Mouse (Mus musculus) CH12.LX (cell line): Measurements from ENCODE around the gene Zfp518b. TPM values are rescaled to one million over a fixed set of nuclear protein-coding genes. Genes with fewer than 3 reads are reported as not detected.

ENCODE experiments used
- DNase-seq: peaks from one replicate; pipeline ENCODE4 v3.0.0-alpha.2; 2013; ENCODE audit errors: extremely low read depth
- H3K27ac ChIP-seq: 2 replicates; pipeline ENCODE4 v1.5.1; 2012; ENCODE audit warnings: low read depth, mild to moderate bottlenecking, control low read depth, moderate library complexity; ENCODE audit not compliant: insufficient read depth
- H3K27me3 ChIP-seq: replicated peaks from 2 replicates; pipeline ENCODE3; 2012; ENCODE audit warnings: inconsistent platforms
- H3K36me3 ChIP-seq, 2 experiments: replicated peaks in 1 of 2; 2 replicates each; pipeline versions ENCODE3 to v1.6.1; 2012; ENCODE audit warnings: inconsistent platforms in 1 of 2, low read length in 1 of 2, mild to moderate bottlenecking in 1 of 2, mixed read lengths in 1 of 2, moderate library complexity in 1 of 2; ENCODE audit not compliant: control insufficient read depth in 1 of 2, insufficient read depth in 1 of 2
- H3K4me1 ChIP-seq, 2 experiments: 2 replicates each; pipeline ENCODE4 v1.6.1; 2012; ENCODE audit warnings: inconsistent platforms in 1 of 2, moderate library complexity in 1 of 2; ENCODE audit not compliant: insufficient read depth in 2 of 2, control insufficient read depth in 1 of 2
- H3K4me2 ChIP-seq: 2 replicates; pipeline ENCODE4 v1.6.1; 2012; ENCODE audit warnings: low read depth, mild to moderate bottlenecking, control low read depth; ENCODE audit not compliant: poor library complexity, insufficient read depth, severe bottlenecking
- H3K4me3 ChIP-seq, 3 experiments: fragments of 150-350 bp in 1 of 3; sonication (generic) in 1 of 3; replicated peaks in 1 of 3; 2 replicates each; pipeline versions ENCODE3 to v1.5.1; 2011 to 2012; ENCODE audit warnings: low read depth in 2 of 3, low read length in 2 of 3, mild to moderate bottlenecking in 2 of 3, moderate library complexity in 2 of 3, control low read depth in 1 of 3, improper control_type of control experiment in 1 of 3, inconsistent platforms in 1 of 3, mixed read lengths in 1 of 3; ENCODE audit not compliant: poor library complexity in 1 of 3
- H3K79me2 ChIP-seq: replicated peaks from 2 replicates; pipeline ENCODE4 v1.6.1; 2012; ENCODE audit warnings: mild to moderate bottlenecking, moderate library complexity; ENCODE audit not compliant: control insufficient read depth, poor library complexity, insufficient read depth, severe bottlenecking; ENCODE audit errors: extremely low read depth
- H3K9ac ChIP-seq: 2 replicates; pipeline ENCODE4 v1.6.1; 2012; ENCODE audit warnings: low read depth, mild to moderate bottlenecking, control low read depth, moderate library complexity; ENCODE audit not compliant: insufficient read depth
- H3K9me3 ChIP-seq: replicated peaks from 2 replicates; pipeline ENCODE3; 2012; ENCODE audit warnings: low read length, inconsistent platforms, mixed read lengths
- CHD1 ChIP-seq: IDR thresholded peaks from 2 replicates; pipeline ENCODE4 v1.6.1; 2012; ENCODE audit warnings: low read depth, low read length, improper control_type of control experiment, inconsistent platforms
- CHD2 ChIP-seq: IDR thresholded peaks from 2 replicates; pipeline ENCODE4 v1.6.1; 2011; ENCODE audit warnings: low read length, improper control_type of control experiment
- CTCF ChIP-seq, 2 experiments: IDR thresholded peaks in 1 of 2; conservative IDR thresholded peaks in 1 of 2; 2 replicates each; pipeline ENCODE4 v1.5.1; 2011 to 2012; ENCODE audit warnings: low read depth in 2 of 2, low read length in 2 of 2, improper control_type of control experiment in 1 of 2, inconsistent platforms in 1 of 2, mild to moderate bottlenecking in 1 of 2, moderate library complexity in 1 of 2
- EP300 ChIP-seq: IDR thresholded peaks from 2 replicates; pipeline ENCODE4 v1.6.1; 2011; ENCODE audit warnings: low read length, improper control_type of control experiment
- HCFC1 ChIP-seq: IDR thresholded peaks from 2 replicates; pipeline ENCODE4 v1.6.1; 2012; ENCODE audit warnings: low read depth, mild to moderate bottlenecking, inconsistent platforms, low read length, improper control_type of control experiment
- IRF4 ChIP-seq: IDR thresholded peaks from 2 replicates; pipeline ENCODE4 v1.6.1; 2014; ENCODE audit warnings: low read depth, mild to moderate bottlenecking, inconsistent platforms, low read length, improper control_type of control experiment
- JUN ChIP-seq: IDR thresholded peaks from 2 replicates; pipeline ENCODE4 v1.6.1; 2011; ENCODE audit warnings: low read depth, mild to moderate bottlenecking, low read length, improper control_type of control experiment, moderate library complexity; ENCODE audit not compliant: insufficient read depth
- JUND ChIP-seq: conservative IDR thresholded peaks from 2 replicates; pipeline ENCODE4 v1.6.1; 2011; ENCODE audit warnings: low read depth, low read length, improper control_type of control experiment
- KAT2A ChIP-seq: IDR thresholded peaks from 2 replicates; pipeline ENCODE4 v1.6.1; 2012; ENCODE audit warnings: low read length, improper control_type of control experiment, inconsistent platforms; ENCODE audit not compliant: insufficient replicate concordance
- MAX ChIP-seq: IDR thresholded peaks from 2 replicates; pipeline ENCODE4 v1.6.1; 2011; ENCODE audit warnings: low read length, improper control_type of control experiment
- MEF2A ChIP-seq: IDR thresholded peaks from 2 replicates; pipeline ENCODE4 v1.6.1; 2014; ENCODE audit warnings: low read depth, mild to moderate bottlenecking, inconsistent platforms, low read length, improper control_type of control experiment, borderline replicate concordance
- MXI1 ChIP-seq: IDR thresholded peaks from 2 replicates; pipeline ENCODE4 v1.6.1; 2011; ENCODE audit warnings: mild to moderate bottlenecking, low read depth, low read length, improper control_type of control experiment
- NRF1 ChIP-seq: IDR thresholded peaks from 2 replicates; pipeline ENCODE4 v1.6.1; 2014; ENCODE audit warnings: low read depth, mild to moderate bottlenecking, inconsistent platforms, low read length, improper control_type of control experiment, moderate library complexity
- POLR2A ChIP-seq: IDR thresholded peaks from 2 replicates; pipeline ENCODE4 v1.6.1; 2011; ENCODE audit warnings: low read depth, mild to moderate bottlenecking, improper control_type of control experiment, low read length
- POLR2AphosphoS2 ChIP-seq: IDR thresholded peaks from 2 replicates; pipeline ENCODE4 v1.6.1; 2011; ENCODE audit warnings: low read depth, low read length, improper control_type of control experiment
- TCF12 ChIP-seq: IDR thresholded peaks from 2 replicates; pipeline ENCODE4 v1.6.1; 2014; ENCODE audit warnings: low read depth, mild to moderate bottlenecking, inconsistent platforms, low read length, improper control_type of control experiment
- USF1 ChIP-seq: IDR thresholded peaks from 2 replicates; pipeline ENCODE4 v1.6.1; 2014; ENCODE audit warnings: low read depth, mild to moderate bottlenecking, inconsistent platforms, low read length, improper control_type of control experiment
- USF2 ChIP-seq: conservative IDR thresholded peaks from 2 replicates; pipeline ENCODE4 v1.6.1; 2011; ENCODE audit warnings: low read depth, low read length, improper control_type of control experiment
- ZC3H11A ChIP-seq: IDR thresholded peaks from 2 replicates; pipeline ENCODE4 v1.6.1; 2012; ENCODE audit warnings: low read depth, mild to moderate bottlenecking, inconsistent platforms, low read length, improper control_type of control experiment
- ZMIZ1 ChIP-seq: IDR thresholded peaks from 2 replicates; pipeline ENCODE4 v1.6.1; 2012; ENCODE audit warnings: low read depth, mild to moderate bottlenecking, inconsistent platforms, low read length, improper control_type of control experiment
- dilution Hi-C: fragments of 300-500 bp; cut with MboI; formaldehyde crosslinking; loops from 2 replicates; pipeline ENCODE4 v1.14.3; 2020; ENCODE audit warnings: low sequenced_read_pairs; ENCODE audit not compliant: extremely low pct_unique_long_range_greater_than_20kb, extremely low pct_ligation_motif_present
- in situ Hi-C: fragments of 300-500 bp; cut with MboI; formaldehyde crosslinking; loops from 3 replicates; pipeline ENCODE4 v1.14.3; 2019; ENCODE audit warnings: low sequenced_read_pairs, low pct_ligation_motif_present, low pct_unique_long_range_greater_than_20kb, mixed read lengths
- polyA plus RNA-seq: library from polyadenylated mRNA; unstranded; fragments of >175 nt; gene quantifications from 2 replicates; pipeline ENCODE4 v1.2.1, GENCODE M21; 2012; ENCODE audit warnings: low read depth; ENCODE audit not compliant: insufficient read length
- total RNA-seq, 2 experiments: library from RNA; depleted of rRNA; stranded (reverse); fragments of 300-350 nt in 1 of 2; fragments of >200 nt in 1 of 2; gene quantifications; 2 replicates each; pipeline ENCODE4 v1.2.3; 2012 to 2014

Zfp518b gene
- total and polyA plus RNA-seq, 3 experiments, result not detected

DNA sequence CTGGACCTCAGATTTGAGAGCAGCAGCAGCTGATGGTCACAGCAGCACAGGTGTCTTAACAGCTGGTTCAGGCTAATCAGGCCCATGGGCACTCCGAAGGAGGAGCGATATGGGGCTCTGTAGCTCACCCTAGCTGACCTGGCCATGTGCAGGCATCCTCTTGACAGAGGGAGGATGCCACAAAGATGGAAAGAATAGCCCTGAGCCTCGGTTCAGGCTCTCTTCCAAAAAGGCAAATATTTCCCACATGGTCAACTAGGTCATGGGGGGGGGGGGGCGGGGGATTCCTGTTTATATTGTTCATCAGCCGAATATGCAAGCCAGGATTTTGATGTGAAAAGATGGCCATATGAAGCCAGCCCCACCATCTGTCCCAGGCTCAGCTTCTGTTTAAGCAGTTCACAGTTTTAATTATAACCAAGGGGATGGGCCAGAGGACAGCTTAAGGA, 48.3 kb downstream of the Zfp518b start:
- no peak overlapping the region for H3K27ac ChIP-seq
- H3K36me3 ChIP-seq, result no peaks in the 10 kb centered on the region
- peaks cover 0 to 5% of the 10 kb centered on the region in 2 experiments; a peak in 2 of 4 replicates for H3K4me1 ChIP-seq
- no peaks in the 10 kb centered on the region for H3K27me3 ChIP-seq
- no peaks in the 10 kb centered on the region for H3K79me2 ChIP-seq
- dilution Hi-C loops (no loop called here), in situ Hi-C loops (no loop called here)
- no peaks in the 10 kb centered on the region for H3K9me3 ChIP-seq
- TF ChIP-seq MAX, result no peak
- no peak for DNase-seq
- no peak overlapping the region for H3K4me3 ChIP-seq
- no peak overlapping the region for H3K4me2 ChIP-seq
- H3K9ac ChIP-seq, result no peak overlapping the region

DNA sequence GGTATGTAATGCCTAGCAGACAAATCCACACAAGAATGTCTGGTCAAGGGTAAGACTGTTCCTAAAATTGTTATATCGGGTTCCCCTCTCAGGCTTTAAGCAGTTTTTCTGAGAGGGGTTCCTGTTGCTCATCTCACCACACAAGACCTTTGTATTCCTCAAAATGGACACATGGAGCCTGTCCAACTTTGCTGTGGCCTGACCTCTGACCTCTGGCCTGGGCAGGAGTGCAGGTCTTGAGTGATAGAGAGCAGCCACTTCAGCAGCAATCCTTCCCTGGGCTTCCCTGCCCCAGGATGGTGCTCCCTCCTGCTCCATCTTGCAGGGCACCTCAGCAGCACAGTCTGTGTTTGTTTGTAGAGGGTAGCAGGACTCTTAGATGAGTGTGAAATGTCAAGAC, 48.9 kb downstream of the Zfp518b start:
- dilution Hi-C loops (no loop called here), in situ Hi-C loops (no loop called here)
- TF ChIP-seq HCFC1, result no peak
- no peak for TF ChIP-seq ZMIZ1
- TF ChIP-seq POLR2AphosphoS2, result no peak
- TF ChIP-seq CHD1, result no peak
- TF ChIP-seq POLR2A, result no peak
- TF ChIP-seq NRF1, result no peak
- TF ChIP-seq CHD2, result no peak
- no peak for TF ChIP-seq IRF4

DNA sequence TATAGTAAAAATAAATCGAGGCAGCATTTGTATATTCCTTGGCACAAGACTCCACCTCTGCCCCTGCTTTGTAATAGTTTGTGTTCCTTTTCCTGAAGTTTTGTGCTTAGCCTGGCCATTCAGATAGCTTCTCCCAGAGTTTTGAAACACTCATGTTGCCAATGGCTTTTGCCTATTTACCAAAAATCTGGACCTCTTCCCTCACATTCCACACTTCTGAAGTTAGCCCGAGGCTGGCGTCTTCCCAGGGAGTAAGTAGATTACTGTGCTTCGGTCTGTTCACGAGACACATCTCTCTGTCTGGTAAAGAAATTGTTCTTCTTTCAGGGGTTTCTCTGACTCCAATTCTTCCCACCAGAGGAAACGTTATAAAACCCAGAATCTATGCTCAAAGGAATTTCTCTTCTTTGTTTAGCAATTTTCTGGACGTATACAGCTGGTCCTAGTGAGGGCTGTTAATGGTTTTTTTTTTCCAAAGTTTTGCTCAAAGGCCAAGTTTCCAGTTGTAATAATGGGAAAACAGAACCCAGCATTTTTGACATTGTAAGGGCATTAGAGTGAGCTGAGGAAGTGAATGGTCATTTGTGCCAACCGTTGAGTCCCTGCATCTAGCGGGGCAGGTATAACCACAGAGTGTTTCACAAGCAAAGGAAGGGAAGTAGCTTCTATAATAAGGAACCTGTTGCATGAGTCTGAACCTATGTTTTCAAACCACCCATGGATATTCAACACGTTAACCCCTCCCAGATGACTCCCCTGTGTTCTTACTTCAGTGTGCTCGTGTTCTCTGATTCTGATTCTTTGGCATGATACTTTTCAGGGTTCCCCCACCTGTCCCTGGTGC, 50.1 kb downstream of the Zfp518b start:
- Histone ChIP-seq H3K4me1 (peaks cover 0 to 5% of the 10 kb centered on the region in 2 experiments; a peak in 2 of 4 replicates), H3K4me2 (no peak overlapping the region), H3K27me3 (no peaks in the 10 kb centered on the region), H3K9me3 (no peaks in the 10 kb centered on the region), H3K27ac (no peak overlapping the region), H3K4me3 (no peak overlapping the region), H3K9ac (no peak overlapping the region), H3K36me3 (no peaks in the 10 kb centered on the region), H3K79me2 (no peaks in the 10 kb centered on the region)
- TF ChIP-seq TCF12 (no peak), JUN (no peak), USF1 (no peak), NRF1 (no peak), MAX (no peak), EP300 (no peak), MXI1 (no peak), USF2 (no peak), CTCF (conservative IDR thresholded peaks at IDR 0.05 in 1 of 2, IDR thresholded peaks at IDR 0.05 in 1 of 2; ENCODE audit: low read depth in 2 of 2, low read length in 2 of 2) (no peak), IRF4 (no peak), ZMIZ1 (no peak), KAT2A (no peak), CHD1 (no peak), JUND (no peak), MEF2A (no peak), ZC3H11A (no peak)
- in situ Hi-C loops (no loop called here), dilution Hi-C loops (no loop called here)
- DNase-seq, result no peak

More for the DNA sequence above, 48.9 kb downstream of the Zfp518b start:
- Histone ChIP-seq H3K27ac (no peak overlapping the region), H3K4me1 (peaks cover 0 to 5% of the 10 kb centered on the region in 2 experiments; a peak in 2 of 4 replicates), H3K9me3 (no peaks in the 10 kb centered on the region), H3K4me3 (no peak overlapping the region), H3K4me2 (no peak overlapping the region), H3K36me3 (no peaks in the 10 kb centered on the region), H3K79me2 (no peaks in the 10 kb centered on the region), H3K27me3 (no peaks in the 10 kb centered on the region), H3K9ac (no peak overlapping the region)
- DNase-seq, result no peak
